Mouse (Mus musculus) kidney, adult 9 months (tissue): Measurements from ENCODE around the gene Hbs1l.

Experiments
- DNase-seq: peaks from one replicate; pipeline ENCODE4 v3.0.0; 2022

Gene Hbs1l

GRCm38 (mm10) chr10:21313732-21314131, 18.0 kb downstream of the Hbs1l start:
- DNase-seq, result peak; percentile 51

DNA sequence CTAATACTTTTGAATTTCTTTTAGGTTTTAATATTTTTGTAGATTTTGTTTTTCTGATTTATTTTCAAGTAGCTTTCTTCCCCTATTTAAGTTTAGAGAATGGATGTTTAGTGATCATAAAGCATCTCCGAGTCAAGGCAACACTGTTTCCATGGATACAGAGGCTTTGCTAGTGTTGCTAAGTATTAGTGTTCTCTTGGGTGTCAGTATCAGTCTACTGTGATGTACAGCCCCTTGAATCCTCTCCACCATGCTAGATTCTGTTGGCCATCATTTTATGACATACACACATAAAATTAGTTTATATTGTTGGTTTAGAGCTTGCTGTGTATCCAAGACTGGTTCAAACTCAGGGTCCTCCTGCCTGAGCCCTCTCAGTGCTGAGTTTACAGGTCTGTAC, 20.3 kb downstream of the Hbs1l start:
- no peak for DNase-seq

DNA sequence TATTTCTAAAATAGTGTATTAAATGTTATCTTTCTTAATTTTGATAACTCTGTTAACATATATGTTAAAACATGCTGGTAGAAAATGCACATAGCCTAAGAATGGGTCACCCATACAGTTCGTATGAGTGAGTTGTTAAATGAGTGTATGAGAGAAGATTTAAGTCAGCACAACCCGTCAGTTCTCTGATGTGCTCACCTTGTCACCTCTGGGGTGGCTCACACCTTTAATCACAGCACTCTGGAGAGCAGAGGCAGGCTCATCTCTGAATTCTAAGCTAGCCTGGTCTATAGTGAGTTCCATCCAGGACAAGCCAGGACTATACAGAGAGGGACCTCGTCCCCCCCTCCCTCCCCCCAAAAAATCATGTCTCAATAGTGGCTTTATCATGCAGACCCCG, 22.5 kb downstream of the Hbs1l start:
- DNase-seq, result no peak

- DNase-seq, result no peak
These were observed 23.2 kb downstream of the Hbs1l start for GRCm38 (mm10) chr10:21318996-21319395.

- no peak for DNase-seq
These were observed 24.8 kb downstream of the Hbs1l start for GRCm38 (mm10) chr10:21320601-21321000.

- no peak for DNase-seq
These were observed 30.6 kb downstream of the Hbs1l start for GRCm38 (mm10) chr10:21326352-21326751.

- DNase-seq, result no peak
These were observed 31.9 kb downstream of the Hbs1l start for GRCm38 (mm10) chr10:21327605-21328135.

DNA sequence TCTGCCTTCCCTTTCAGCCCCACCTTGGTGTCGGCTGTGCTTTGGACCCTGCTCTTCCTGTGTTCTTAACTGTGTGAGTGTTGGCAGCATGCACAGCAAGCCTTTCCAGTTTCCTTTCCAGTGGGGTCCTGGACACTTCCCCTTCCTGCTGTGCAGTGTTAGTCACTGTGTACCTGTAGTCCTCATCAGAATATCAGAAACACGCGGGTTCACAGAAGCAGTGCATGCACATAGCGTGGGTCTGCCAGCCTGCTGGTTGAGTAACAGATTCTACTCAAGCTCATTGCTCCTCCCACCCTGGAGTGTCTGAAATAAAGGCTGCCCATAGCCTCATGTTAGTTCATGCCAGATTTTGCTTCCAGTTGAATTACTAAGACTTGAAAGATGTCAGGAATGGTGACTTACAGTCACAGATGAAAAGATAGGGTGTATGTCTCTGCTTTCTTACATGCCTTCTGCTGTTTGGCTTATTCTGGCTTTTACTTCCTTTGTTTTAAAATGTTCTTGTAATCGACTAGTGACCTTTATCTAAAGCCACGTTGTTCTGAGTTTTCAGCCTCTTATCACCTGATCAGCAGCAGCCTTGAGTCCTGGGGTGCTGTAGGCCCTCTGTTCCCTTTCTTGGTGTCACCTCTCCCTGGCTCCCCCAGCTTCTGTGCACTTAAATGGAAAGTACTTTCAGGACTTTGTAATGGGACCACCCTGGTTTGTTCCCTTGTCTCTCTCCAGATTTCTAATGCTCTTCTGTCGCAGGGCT, 38.7 kb downstream of the Hbs1l start:
- DNase-seq, result no peak

- DNase-seq, result no peak
These were observed 39.8 kb downstream of the Hbs1l start for GRCm38 (mm10) chr10:21335534-21335933.

- peak; percentile 34 for DNase-seq
These were observed 41.4 kb downstream of the Hbs1l start for GRCm38 (mm10) chr10:21337191-21337590.

GRCm38 (mm10) chr10:21341706-21342105, 45.9 kb downstream of the Hbs1l start:
- no peak for DNase-seq

- DNase-seq, result no peak
These were observed 46.7 kb downstream of the Hbs1l start for GRCm38 (mm10) chr10:21342331-21343005.

GRCm38 (mm10) chr10:21347332-21347731, 51.6 kb downstream of the Hbs1l start:
- no peak for DNase-seq

GRCm38 (mm10) chr10:21349449-21349848, 53.7 kb downstream of the Hbs1l start:
- DNase-seq, result no peak

DNA sequence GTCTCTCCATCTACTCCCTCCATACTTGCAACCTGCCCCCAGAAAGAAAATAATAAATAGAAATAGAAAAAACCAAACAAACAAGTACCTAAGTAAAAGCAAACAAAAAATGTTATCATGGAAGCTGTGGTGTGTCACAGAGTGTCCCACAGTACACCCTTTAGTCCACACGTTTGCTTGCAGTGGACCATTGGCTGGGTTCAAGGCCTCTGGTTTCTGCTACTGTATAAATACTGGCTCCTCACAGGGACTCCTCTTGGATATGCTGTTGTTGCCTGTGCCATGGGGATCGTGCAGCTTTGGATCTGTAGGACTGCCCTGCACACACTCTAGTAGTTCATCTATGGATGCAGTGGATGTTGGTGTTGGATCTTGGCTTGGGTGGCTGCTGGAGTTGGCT, 54.2 kb downstream of the Hbs1l start:
- DNase-seq, result no peak

DNA sequence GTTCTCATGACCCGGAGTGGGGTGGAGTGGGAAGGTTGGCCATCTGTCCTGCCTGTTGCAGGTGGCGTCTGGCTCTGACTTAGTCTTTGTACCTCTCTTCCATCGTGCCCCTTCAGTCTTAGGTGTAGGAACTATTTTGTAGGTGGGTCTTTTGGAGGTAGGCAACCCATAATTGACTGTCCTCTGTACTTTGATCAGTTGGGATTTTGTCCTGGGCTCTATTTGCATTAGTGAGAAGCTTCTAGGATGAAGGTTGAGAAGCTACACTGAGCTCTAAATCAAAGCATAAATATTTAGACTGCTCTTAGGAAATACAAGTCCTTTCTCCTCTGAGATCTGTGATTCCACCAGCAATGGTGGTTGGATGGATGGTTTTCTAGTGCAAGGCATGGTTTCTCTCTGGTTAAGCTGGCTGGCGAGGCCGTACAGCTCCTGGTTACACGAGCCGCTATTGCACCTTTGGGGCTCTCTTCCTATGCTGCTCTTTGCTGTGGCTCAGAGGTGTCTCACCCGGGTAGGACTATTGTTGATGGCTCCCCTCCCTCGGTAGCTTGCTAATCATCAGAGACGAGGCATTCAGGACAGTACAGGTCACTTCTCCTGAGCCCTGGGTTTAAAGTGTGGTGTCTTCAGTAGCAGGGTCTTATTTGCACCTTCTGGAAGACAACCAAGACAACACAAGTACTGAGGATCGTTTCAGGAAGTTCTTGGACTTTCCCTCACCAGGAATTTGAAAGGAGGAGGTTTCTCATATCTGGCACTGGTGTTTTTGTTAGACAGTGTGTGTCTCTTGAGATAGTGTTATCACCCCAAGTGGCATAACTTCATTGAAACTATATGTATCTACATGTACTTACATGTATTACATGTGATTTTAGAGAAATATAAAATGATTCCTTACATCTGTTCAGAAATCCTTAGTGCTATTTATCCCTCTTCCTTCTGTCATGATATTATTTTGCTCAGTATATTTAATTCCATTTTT, 55.0 kb downstream of the Hbs1l start:
- DNase-seq, result no peak

DNA sequence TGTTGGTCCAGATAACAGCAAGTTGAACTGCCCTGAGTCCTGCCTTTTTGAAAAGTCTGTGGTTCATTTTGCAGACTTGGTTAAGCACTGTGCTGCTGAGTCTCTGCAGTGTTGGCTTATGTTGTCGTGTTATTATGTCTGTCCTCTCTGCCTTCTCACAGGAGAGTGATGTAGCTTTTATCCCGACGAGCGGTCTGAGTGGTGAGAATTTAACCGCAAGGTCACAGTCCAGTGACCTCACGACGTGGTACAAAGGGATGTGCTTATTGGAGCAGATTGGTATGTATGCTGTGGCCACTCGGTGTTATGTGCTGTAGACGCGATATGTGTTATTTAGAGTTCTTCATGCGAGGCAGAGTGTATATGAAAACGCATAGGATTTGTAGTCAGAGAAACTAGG, 56.0 kb downstream of the Hbs1l start:
- DNase-seq, result no peak

DNA sequence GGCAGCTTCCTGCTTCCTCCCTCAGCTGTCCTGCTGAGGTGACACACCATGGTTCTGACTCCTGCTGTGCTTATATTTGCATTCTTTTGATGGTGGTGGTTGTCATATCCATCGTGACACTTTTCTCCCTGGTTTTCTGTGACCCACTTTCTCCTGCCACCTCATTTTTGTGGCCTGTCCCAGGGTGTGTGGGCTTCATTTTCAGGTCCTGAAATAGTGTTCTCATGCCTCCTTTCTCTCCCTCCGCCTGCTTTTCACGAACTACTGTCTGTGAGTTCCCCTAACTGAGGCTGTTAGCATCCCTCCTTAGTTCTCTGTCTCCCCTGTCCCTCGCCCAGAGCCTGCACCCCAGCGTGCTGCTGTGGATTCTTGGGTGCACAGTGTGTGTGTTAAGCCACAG, 58.1 kb downstream of the Hbs1l start:
- DNase-seq, result no peak

DNA sequence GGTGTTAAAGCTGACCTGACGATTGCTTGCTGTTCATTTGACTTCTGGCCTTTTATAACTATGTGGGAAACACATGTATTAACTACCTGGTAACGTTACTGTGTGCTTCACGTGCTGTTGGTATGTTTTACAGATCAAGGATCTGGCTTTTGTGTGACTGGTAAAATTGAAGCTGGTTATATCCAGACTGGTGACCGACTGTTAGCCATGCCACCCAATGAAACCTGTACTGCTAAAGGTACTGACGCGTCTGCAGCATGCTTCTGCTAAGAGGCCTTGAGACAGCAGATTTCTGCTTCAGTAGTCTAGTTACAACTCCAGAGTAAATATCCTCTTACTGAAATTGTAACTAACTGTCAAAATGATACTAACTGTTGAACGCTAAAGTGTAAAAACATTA, 58.7 kb downstream of the Hbs1l start:
- no peak for DNase-seq

DNA sequence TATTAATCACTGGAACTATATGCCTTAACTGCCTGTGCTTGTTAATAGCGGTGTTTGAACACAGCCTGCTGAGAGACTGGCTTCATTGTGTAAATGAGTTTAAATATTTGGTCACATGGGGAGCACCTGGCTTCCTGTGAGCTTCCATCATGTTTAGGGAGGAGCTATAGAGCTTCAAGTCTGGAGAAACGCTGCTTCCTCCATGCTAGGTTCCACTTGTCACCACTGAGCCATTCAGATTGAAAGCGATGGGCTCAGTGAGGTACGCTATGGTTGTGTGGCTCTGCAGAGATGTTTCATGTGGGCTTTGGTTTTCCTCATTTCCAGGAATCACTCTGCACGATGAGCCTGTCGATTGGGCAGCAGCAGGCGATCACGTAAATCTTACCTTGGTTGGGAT, 62.2 kb downstream of the Hbs1l start:
- no peak for DNase-seq

DNA sequence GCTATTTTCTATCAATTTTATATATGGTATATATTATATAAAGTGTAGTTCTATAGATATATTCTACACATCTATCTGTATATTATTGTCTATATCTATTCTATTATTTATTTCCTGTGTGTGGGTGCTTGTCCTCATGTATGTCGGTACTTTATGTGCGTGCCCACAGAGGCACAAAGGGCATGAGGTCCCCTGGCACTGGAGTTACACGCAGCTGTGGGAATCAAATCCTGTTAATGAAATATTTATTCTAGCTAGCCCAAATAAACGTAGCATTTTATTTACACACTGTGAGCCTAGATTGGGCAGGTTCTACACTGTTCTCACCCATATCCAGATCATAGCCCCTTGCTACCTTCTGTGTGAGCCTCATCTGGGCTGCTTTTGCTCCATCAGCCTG, 63.3 kb downstream of the Hbs1l start:
- DNase-seq, result no peak

GRCm38 (mm10) chr10:21361871-21362270, 66.1 kb downstream of the Hbs1l start:
- no peak for DNase-seq

DNA sequence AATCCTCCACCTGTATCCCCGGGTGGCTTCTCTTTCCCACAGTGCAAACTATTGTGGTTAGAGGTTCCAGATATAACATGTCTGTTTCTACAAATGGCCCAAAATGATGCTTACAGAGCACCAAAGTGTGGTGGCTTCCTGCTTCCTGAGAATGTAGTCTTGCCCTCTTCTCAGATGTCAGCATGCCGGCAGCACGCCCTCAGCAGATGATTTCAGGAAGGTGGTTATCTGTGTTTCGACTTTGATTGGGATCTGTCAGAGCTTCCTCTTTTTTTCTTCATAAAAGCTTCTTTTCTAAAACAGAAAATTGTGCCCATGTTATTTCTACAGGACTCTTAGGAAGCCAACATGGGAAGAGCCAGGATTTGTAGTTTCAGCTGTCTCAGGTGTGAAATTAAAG, 67.5 kb downstream of the Hbs1l start:
- DNase-seq, result no peak
